ENCODE assay signal across 11 mouse cellular contexts in the genomic region with DNA sequence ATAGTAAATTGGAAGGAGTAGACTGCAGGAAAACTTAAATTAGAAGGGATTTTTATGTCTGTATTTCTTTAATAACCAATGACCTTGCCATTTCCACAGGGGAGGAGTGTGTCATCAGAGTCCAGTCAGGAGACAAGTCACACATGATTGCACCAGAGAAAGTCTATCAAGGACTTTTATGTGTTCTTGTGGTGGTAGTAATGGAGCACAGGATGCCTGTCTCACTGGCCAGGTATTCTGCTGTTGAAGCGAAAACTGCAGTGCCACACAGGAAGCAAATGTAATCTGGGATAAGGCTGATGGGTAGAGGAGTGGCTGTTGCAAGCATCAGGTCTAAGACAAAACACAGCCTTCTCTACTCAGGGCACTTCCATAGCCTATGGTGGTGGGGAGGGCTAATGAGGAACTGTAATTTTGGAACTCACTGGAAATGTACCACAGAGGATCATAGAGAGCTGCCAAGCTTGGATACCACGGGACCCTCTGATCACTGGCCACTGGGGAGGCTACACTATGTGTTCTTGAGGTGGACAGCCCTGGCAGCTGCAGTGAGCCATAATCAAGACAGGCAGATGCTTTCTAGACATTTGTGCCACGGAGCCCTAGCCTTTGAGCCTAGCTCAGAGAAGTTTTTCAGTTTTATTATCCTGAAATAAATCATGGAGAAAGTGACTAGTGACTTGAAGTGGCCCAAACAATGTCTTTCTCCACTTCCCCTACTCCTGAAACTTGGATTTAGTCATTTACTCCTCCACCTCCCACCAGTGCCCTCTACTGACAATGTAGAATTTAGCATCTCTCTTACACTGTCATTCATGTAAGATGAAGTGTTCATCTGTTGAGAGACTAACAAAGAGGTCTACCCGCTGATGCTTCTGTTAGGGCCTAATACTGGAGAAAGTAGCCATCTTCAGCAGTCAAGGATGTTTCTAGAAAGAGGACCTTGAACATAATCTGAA.
DNase-seq lines count a peak whose midpoint lies in the region; ATAC-seq and TF ChIP-seq lines count a peak whose summit lies in the region.
"Had no signal": no experiment of that assay in that cellular context is flagged by ENCODE, and none has a peak within 500 bp of the region (broad histone marks: within the 10 kb centered on the region; RNA-seq: fewer than 3 reads in every experiment).

No protein-coding gene starts in this region.

- H3K4me3 ChIP-seq in kidney, embryonic 16.5 days (ENCODE audit: low read length), result no peak overlapping the region
- H3K4me3 ChIP-seq in stomach, postnatal 0 days (ENCODE audit: low read depth, low read length), result no peak overlapping the region
- H3K4me3 ChIP-seq: embryonic facial prominence, embryonic 10.5 days; hindbrain, embryonic 13.5 days; limb, embryonic 10.5 days had no signal

- H3K27ac ChIP-seq in kidney, embryonic 16.5 days (ENCODE audit: low read length), result no peak overlapping the region
- no peak overlapping the region for H3K27ac ChIP-seq in stomach, postnatal 0 days (replicated peaks)
- H3K27ac ChIP-seq: embryonic facial prominence, embryonic 10.5 days; hindbrain, embryonic 13.5 days; limb, embryonic 10.5 days had no signal

- peak; percentile 57 for ATAC-seq in kidney, embryonic 16.5 days (ENCODE audit: low FRiP score, low TSS enrichment)
- ATAC-seq in stomach, postnatal 0 days (ENCODE audit: low FRiP score, low TSS enrichment), result no peak

- TF ChIP-seq CTCF in stomach, postnatal 0 days (IDR thresholded peaks at IDR 0.05; ENCODE audit: low read depth), result peak; percentile 68

- no peaks in the 10 kb centered on the region for H3K9me3 ChIP-seq in kidney, embryonic 16.5 days (ENCODE audit: low read length)
- no peaks in the 10 kb centered on the region for H3K9me3 ChIP-seq in stomach, postnatal 0 days (ENCODE audit: control insufficient read depth, low read length)
- H3K9me3 ChIP-seq: embryonic facial prominence, embryonic 10.5 days; hindbrain, embryonic 13.5 days; limb, embryonic 10.5 days had no signal

- H3K36me3 ChIP-seq in kidney, embryonic 16.5 days (ENCODE audit: insufficient read depth, low read length), result no peaks in the 10 kb centered on the region
- no peaks in the 10 kb centered on the region for H3K36me3 ChIP-seq in stomach, postnatal 0 days (ENCODE audit: control insufficient read depth, insufficient read depth, low read length)
- H3K36me3 ChIP-seq: embryonic facial prominence, embryonic 10.5 days; hindbrain, embryonic 13.5 days; limb, embryonic 10.5 days had no signal

- no peak overlapping the region for H3K4me2 ChIP-seq in kidney, embryonic 16.5 days (replicated peaks; ENCODE audit: low read depth, low read length)
- H3K4me2 ChIP-seq in stomach, postnatal 0 days (replicated peaks; ENCODE audit: low read depth), result no peak overlapping the region
- H3K4me2 ChIP-seq: hindbrain, embryonic 13.5 days had no signal

- no peak overlapping the region for H3K9ac ChIP-seq in kidney, embryonic 16.5 days (replicated peaks; ENCODE audit: low read length)
- H3K9ac ChIP-seq in stomach, postnatal 0 days (ENCODE audit: low read length), result no peak overlapping the region
- H3K9ac ChIP-seq: hindbrain, embryonic 13.5 days had no signal

- H3K27me3 ChIP-seq in kidney, embryonic 16.5 days (ENCODE audit: insufficient read depth, low read length), result no peaks in the 10 kb centered on the region
- no peaks in the 10 kb centered on the region for H3K27me3 ChIP-seq in stomach, postnatal 0 days (ENCODE audit: control insufficient read depth, insufficient read depth, low read length)
- H3K27me3 ChIP-seq: hindbrain, embryonic 13.5 days had no signal

- no peaks in the 10 kb centered on the region for H3K4me1 ChIP-seq in kidney, embryonic 16.5 days (ENCODE audit: insufficient read depth, low read length)
- no peaks in the 10 kb centered on the region for H3K4me1 ChIP-seq in stomach, postnatal 0 days (replicated peaks; ENCODE audit: control insufficient read depth, insufficient read depth)
- H3K4me1 ChIP-seq: embryonic facial prominence, embryonic 10.5 days; hindbrain, embryonic 13.5 days; limb, embryonic 10.5 days had no signal

- WGBS in kidney, embryonic 16.5 days, result 44% methylated on average over 4 of the region's 4 CpGs
- 57% methylated on average over 4 of the region's 4 CpGs for WGBS in stomach, postnatal 0 days

- no peak for TF ChIP-seq EP300 in stomach, postnatal 0 days (optimal IDR thresholded peaks at IDR 0.05)

- peak; percentile 9 for DNase-seq in cerebellum, adult 9-10 months
- DNase-seq in cerebellum, adult 11-12 months, result no peak
- no peak for DNase-seq in kidney, postnatal 4 days
- peak; percentile 67 for DNase-seq in thymus, postnatal 14 days
- DNase-seq in thymus, postnatal 25 days, result no peak
- no peak for DNase-seq in stomach, postnatal 0 days (ENCODE audit: low spot score)
- no peak for DNase-seq in natural killer cell, adult 2 months (ENCODE audit: low spot score in 2 of 2)

Comparison
In these comparisons a context has a peak if more than half of its experiments do, and no peak if none do; other contexts are left out.
1. DNase-seq: peak in cerebellum, adult 9-10 months (single experiment) and thymus, postnatal 14 days (single experiment); none in cerebellum, adult 11-12 months (single experiment), kidney, postnatal 4 days (0 of 2), thymus, postnatal 25 days (single experiment), stomach, postnatal 0 days (single experiment) and natural killer cell, adult 2 months (0 of 2).